Mouse (Mus musculus): Measurements from ENCODE around the gene Lsm10.

Gene Lsm10

DNA sequence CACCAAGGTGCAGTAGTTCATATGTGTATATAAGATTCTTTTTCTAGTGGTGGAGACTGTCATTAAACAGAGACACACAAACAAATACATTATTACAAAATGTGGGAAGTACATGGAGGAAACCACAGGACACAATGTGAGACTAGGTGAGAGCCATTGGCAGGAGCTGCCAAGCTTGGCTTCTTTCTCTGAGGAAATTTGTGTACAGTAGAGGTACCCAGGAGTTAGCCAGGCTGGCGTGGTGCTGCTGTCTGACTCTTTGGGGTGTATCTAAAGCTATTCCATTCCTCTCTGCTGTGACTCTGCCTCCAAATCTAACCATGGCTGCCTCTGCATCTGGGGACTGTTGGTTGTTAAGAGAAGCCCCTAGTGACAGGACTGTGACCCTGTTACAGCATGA lies 22.6 kb downstream of the Lsm10 start:
- DNase-seq (ENCODE audit: low spot score) = no peak

DNA sequence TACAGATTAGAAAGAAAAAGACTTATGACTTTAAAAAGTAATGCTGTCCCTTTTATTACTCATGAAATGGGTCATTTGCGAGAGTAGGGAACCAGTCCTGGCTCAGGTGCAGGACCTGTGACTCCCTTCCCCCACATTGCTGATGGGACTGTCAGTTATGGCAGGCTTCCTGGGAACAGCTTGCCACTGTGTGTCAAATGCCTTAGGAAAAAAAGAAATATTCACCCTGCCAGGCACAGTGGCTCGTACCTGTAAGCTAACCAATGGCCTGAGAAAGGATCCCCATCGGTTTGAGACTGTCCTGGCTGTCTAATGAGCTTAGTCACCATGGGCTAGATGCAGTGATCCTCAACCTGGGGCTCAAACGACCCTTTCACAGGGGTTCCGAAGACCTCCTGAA lies 23.6 kb downstream of the Lsm10 start:
- DNase-seq (ENCODE audit: low spot score) = no peak

DNA sequence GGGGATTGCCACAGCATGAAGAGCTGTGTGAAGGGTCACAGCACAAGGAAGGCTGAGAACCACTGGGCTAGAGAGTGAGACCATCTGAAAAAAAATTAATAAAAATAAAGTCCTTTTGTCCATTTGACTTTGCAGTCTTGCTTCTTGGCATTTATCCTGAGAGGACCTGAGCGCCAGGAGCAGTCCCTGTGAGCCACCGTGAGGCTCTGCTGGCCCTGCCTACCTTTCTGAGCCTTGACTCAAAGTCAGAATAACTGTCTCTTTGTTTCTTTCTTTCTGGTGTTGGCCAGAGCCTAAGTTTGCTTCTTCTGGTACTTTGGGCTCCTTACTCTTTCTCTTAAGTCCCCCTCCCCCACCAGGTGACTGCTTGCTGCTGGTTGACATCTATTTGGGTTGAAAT lies 24.1 kb downstream of the Lsm10 start:
- no peak for DNase-seq (ENCODE audit: low spot score)

DNA sequence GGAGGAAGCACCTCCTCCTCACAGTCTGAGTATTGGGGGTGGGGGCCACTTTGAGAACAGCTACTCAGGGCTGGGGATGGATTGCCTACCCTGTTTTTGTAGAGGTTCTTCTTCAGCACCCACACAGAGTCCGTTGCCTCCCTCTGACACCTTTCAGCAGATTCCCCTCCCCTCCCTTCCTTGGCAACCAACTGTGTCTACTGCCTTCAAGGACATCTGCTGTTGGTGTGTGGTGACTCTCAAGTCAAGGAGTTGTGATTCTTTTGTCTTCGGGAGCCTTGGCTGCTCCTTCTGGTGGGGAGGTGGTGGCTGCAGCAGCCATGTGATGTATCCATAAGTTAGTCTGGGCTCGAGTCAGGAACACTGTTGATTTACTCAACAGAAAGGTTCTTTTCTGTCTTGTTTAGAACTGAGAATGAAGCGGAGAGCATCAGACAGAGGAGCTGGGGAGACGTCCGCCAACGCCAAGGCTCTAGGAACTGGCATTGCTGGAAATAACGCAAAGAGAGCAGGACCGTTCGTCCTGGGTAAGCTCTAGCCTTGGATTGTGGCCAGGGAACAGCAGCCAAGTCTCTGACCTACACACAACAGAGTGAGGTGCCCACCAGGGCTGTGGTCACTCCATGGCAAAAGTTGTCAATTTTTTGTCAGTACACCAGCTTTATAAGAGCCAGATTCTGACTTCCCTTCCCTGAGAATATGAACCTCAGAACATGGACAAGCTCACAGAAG lies 27.1 kb downstream of the Lsm10 start:
- DNase-seq (ENCODE audit: low spot score) = no peak

DNA sequence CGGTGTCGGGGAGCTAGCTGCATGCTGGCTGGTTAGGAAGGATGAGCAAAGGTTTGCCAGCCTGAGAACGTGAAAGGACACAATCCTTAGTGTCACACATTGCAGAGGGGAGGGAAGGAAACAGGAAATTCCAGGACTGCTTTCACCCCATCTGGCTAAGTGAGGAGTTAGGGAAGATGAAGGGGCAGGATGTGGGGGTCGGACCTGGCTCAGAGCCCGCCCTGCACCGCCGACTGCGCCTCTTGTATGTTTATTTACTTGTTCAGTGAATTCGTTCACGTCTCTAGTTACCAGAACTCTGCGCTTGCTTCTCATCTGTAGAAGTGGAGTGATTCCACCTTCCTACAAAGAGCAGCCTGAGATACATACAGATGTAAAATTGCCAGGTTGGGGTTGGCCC lies 34.1 kb downstream of the Lsm10 start:
- DNase-seq (ENCODE audit: low spot score) = no peak

DNA sequence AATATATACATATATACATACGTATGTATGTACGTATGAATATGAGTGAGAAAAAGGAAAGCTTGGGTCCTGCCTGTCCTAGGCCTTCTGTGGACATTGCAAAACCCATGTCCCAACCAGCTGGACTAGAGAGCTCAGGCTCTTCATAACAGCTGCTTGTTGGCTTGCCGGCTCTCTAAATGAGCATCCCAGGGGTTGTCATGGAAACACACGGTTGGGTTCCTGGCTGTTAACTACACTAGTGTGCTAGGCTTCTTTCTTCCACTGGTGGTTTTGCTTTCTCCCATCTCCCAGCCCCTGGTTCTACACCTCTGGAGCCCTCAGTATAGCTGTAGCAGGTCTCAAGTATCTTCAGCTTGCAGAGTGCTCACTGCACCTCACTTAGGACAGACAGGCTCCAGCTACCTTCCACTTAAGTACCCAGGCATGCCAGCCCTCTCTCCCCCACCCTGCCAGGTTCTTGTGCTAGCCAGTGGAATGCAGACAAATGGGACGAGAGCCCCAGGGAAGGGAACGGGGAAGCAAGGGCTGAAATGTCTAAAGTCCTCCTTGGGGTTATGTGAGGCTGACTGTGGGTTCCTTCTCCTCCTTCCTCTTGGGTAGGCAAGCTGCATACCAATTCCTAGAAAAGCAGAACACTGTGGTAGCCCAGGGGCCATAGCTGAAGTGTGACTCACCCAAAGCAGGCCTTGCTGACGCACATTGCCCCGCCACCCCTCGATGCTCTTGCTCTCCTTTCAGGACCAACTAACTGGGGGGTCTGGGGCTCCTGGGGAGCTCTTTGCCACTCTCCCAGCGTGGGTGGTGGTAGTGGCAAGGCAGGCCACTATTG lies 35.1 kb downstream of the Lsm10 start:
- peak; percentile 73 for DNase-seq (ENCODE audit: low spot score)

DNA sequence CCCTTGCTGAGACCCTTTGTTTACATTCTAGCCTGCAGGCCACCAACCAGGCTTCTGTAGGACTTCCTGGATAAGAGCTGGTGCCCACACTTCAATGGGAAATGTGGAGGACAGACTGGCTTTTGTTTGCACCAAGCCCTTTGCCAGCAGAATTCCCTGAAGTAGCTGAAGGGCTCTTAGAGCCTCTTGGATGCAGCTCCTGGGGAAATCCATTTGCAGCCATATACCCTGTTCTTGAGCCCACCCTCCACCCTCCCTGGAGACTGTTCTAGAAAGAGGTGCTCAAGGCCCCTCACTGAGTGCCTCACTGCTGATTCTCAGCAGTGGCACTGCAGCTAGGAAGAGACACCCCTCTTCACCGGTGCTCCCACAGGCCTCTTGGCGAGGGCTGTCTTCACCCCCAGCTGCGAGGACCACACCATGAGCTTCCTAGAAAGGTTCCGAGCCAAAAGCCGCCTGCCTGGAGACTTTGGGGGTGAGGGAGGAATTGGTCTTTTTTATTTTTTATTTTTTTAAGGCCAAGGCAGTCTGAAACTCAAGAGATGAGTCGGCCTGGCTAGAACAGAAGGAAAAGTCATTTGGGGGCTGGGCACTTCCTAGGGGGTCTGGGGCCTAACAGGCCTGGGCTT lies 36.3 kb downstream of the Lsm10 start:
- no peak for DNase-seq (ENCODE audit: low spot score)

DNA sequence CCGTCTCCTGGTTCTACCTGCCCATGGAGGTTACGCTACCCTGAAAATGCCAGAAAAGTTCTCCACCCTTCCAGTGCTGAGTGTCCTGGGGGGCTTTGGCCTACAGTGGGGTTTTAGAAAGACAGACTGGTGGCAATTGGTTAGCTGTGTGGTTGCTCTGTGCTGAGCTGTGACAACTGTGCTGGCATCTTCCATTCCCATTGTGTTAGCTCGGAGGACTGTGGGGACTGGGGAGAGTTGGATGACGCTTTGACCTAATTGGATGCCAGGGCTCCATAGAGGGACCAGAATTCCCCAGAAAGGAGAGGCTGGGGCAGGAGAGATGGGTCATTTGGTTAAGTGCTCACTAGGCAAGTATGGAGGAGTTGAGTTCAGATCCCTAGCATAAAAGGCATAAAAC lies 37.8 kb downstream of the Lsm10 start:
- no peak for DNase-seq (ENCODE audit: low spot score)

DNA sequence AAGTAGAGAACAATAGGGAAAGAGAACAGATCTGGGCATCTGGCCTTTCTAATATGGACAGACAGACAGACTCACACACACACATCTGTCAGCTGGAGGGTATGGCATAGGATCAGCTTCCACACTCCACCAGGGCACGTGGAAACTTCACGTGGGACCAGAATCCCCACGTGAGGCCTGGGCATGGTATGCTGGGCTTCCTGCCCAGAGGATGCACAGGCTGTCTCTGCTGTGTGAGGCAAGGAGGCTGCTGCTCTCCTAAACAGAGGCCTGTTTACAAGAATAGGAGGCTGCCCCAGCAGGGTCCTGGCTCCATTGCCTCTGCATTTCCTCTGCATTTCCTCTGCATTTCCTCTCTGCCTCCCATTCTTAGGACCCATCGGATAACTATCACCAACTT lies 38.2 kb downstream of the Lsm10 start:
- no peak for DNase-seq (ENCODE audit: low spot score)

DNA sequence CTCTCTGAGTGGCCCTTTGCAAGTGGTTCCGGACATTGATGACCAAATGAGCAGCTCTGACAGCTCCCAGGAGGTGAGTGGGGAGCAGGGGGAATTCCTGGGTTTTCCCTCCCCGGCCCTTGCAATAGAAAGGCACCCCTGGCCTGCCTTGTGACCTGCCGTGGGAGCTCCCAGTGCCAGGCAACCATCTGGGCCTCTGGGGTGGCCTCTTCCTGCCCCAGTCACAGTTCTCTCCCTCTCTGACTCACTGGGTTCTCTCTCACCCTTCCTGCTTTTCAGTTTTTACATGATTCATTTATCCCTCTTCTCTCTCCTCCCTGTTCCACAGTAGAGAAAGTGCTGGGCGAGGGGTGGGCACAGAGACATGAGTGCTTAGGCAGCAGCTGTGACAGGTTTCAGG lies 41.4 kb downstream of the Lsm10 start:
- no peak for DNase-seq (ENCODE audit: low spot score)

DNA sequence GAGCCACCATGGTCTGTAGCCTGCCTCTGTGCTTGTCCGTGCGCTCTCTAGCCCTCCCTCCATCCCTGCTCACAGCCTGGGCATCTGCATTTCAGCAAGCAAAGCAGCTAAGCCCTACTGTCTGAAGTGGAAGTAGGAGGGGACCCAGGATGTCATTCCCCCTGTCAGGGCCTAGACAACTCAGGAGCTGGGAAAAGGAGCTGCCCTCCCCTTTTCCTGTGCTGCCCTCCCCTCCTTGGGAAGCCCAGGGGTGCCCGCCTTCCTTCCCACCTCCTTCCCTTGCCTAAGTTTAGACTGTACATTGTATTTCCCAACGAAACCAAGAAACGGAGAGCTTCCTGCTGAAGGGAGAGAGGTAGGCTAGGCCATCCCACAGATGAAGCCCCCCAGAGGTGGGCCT lies 44.6 kb downstream of the Lsm10 start:
- DNase-seq (ENCODE audit: low spot score) = no peak

DNA sequence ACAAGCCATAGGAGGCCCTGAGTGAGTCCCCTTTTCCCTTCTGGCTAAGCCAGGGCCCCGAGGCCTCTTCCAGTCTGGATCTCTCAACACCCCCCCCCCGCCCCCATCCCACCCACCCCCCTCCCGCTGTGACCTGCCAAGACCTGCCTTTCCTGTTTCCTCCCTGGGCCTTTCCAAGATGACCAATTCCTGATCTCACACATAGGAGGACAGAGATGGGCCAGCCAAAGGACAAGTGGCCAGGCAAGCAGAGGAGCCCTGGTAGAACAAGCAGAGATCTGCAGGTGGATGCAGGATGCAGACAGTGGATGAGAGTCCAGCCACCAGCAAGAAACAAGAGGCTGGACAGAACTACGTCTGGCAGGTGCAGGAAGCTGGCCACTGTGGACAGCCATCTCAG lies 49.0 kb downstream of the Lsm10 start:
- DNase-seq (ENCODE audit: low spot score) = no peak

DNA sequence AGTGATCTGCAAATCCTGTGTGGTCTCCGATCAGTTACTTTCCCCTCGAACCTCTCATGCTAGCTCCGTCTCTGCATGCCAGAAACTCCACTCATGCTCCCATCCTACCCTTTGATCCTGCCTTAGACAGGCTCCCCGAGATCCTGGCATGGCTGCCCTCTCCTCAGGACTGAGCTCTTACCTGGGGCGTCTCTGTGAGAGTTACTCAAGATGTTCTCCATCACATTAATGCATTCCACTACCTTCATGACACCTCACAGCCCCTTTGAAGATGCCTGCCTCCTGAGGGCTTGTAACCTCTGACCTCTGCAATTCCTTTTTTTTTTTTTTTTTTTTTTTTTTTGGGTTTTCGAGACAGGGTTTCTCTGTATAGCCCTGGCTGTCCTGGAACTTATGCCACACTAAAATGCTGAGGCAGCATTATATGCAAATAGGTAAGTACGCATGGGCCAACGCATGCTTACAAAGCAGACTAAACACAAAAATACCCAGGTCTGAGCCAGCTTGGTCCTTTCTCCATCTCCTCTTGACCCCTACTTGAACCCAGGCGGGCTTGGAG lies 50.6 kb downstream of the Lsm10 start:
- no peak for DNase-seq (ENCODE audit: low spot score)

DNA sequence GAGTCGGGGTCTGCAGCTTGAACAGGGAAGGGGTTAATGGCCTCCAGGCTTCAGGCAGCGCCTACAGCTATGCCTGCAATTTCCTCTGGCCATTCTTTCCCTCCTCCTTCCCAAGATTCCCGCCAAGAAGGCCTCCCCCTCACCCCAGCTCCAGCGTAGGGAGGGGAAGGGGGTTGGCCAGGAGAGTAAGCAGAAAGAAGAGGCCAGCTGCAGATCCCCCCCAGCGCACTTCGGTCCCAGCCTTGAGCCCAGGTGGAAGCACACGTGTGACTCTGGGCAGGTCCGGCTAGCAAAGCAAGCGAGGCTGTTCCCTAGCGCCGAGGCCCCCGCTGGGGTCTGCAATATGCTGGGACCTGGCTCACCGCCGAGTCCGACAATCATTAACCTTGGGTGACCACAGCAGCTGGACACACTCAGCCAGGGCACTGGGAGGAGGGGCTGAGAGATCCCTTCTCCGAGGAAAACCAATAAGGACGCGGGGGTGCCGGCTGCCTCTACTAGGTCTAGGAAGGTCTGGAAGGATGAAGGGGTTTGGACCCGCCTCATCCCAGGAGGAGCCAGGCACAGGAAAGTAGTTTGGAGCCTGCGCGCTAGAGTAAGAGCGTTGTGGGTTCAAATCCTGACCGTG lies 51.2 kb downstream of the Lsm10 start, which contains the start of gene Eva1b:
Gene Eva1b, plus strand, starts transcription at position 212 of the 628 bp plus-strand sequence.
- DNase-seq (ENCODE audit: low spot score) = no peak
